Mouse (Mus musculus) MEL (cell line): ENCODE results near the gene Mfap3. TPM values are rescaled to one million over a fixed set of nuclear protein-coding genes. Genes with fewer than 3 reads are reported as not detected.

Experiments used
- DNase-seq: peaks from one replicate; pipeline ENCODE4 v3.0.0; 2011; ENCODE audit warnings: low read depth, low spot score
- H3K27ac ChIP-seq: 2 replicates; pipeline ENCODE4 v1.5.1; 2012; ENCODE audit warnings: low read depth, mild to moderate bottlenecking, control low read depth, low read length, moderate library complexity; ENCODE audit not compliant: control insufficient read depth
- H3K27me3 ChIP-seq, 2 experiments: fragments of 150-350 bp in 1 of 2; sonication (generic) in 1 of 2; 2 replicates each; pipeline ENCODE4 v1.6.1; 2012; ENCODE audit warnings: low read length in 2 of 2, mild to moderate bottlenecking in 2 of 2, improper control_type of control experiment in 1 of 2, moderate library complexity in 1 of 2; ENCODE audit not compliant: insufficient read depth in 2 of 2, control insufficient read depth in 1 of 2
- H3K36me3 ChIP-seq, 2 experiments: 2 replicates each; pipeline ENCODE4 v1.6.1; 2012 to 2014; ENCODE audit warnings: low read length in 2 of 2, improper control_type of control experiment in 1 of 2, inconsistent platforms in 1 of 2, mild to moderate bottlenecking in 1 of 2; ENCODE audit not compliant: insufficient read depth in 2 of 2, control insufficient read depth in 1 of 2
- H3K4me1 ChIP-seq, 2 experiments: fragments of 150-350 bp in 1 of 2; sonication (generic) in 1 of 2; 2 replicates each; pipeline ENCODE4 v1.6.1; 2012; ENCODE audit warnings: low read length in 2 of 2, improper control_type of control experiment in 1 of 2, mild to moderate bottlenecking in 1 of 2; ENCODE audit not compliant: insufficient read depth in 2 of 2, control insufficient read depth in 1 of 2
- H3K4me3 ChIP-seq, 2 experiments: fragments of 150-350 bp in 1 of 2; sonication (generic) in 1 of 2; 2 replicates each; pipeline ENCODE4 v1.5.1; 2012; ENCODE audit warnings: low read depth in 2 of 2, low read length in 2 of 2, mild to moderate bottlenecking in 2 of 2, moderate library complexity in 2 of 2, control low read depth in 1 of 2, improper control_type of control experiment in 1 of 2; ENCODE audit not compliant: control insufficient read depth in 1 of 2, insufficient read depth in 1 of 2
- H3K79me2 ChIP-seq: 2 replicates; pipeline ENCODE4 v1.6.1; 2012; ENCODE audit warnings: mild to moderate bottlenecking, low read length, moderate library complexity; ENCODE audit not compliant: control insufficient read depth, poor library complexity, insufficient read depth
- H3K9ac ChIP-seq: 2 replicates; pipeline ENCODE4 v1.6.1; 2012; ENCODE audit warnings: low read depth, mild to moderate bottlenecking, control low read depth, low read length, moderate library complexity; ENCODE audit not compliant: control insufficient read depth, poor library complexity, severe bottlenecking
- H3K9me3 ChIP-seq: fragments of 150-350 bp; sonication (generic); replicated peaks from 2 replicates; pipeline ENCODE4 v1.6.1; 2012; ENCODE audit warnings: mild to moderate bottlenecking, low read length, improper control_type of control experiment, moderate library complexity; ENCODE audit not compliant: insufficient read depth
- BHLHE40 ChIP-seq: IDR thresholded peaks from 2 replicates; pipeline ENCODE4 v1.6.1; 2012; ENCODE audit warnings: low read depth, mild to moderate bottlenecking, inconsistent platforms, low read length, improper control_type of control experiment, borderline replicate concordance
- CTCF ChIP-seq, 3 experiments: IDR thresholded peaks in 2 of 3; conservative IDR thresholded peaks in 1 of 3; 2 replicates each; pipeline ENCODE4 v1.5.1; 2011 to 2012; ENCODE audit warnings: low read length in 3 of 3, low read depth in 2 of 3, mild to moderate bottlenecking in 2 of 3, improper control_type of control experiment in 1 of 3, inconsistent platforms in 1 of 3, mixed read lengths in 1 of 3, moderate library complexity in 1 of 3; ENCODE audit not compliant: control insufficient read depth in 1 of 3, insufficient read depth in 1 of 3, poor library complexity in 1 of 3, severe bottlenecking in 1 of 3
- ELF1 ChIP-seq: IDR thresholded peaks from 2 replicates; pipeline ENCODE4 v1.6.1; 2014; ENCODE audit warnings: low read depth, mild to moderate bottlenecking, inconsistent platforms, low read length, improper control_type of control experiment, moderate library complexity
- EP300 ChIP-seq, 2 experiments: IDR thresholded peaks; 2 replicates each; pipeline ENCODE4 v1.6.1; 2011; ENCODE audit warnings: improper control_type of control experiment in 2 of 2, low read length in 2 of 2, low read depth in 1 of 2, mild to moderate bottlenecking in 1 of 2
- ETS1 ChIP-seq: IDR thresholded peaks from 2 replicates; pipeline ENCODE4 v1.6.1; 2012; ENCODE audit warnings: low read depth, mild to moderate bottlenecking, inconsistent platforms, low read length, improper control_type of control experiment, moderate library complexity
- GABPA ChIP-seq: IDR thresholded peaks from 2 replicates; pipeline ENCODE4 v1.6.1; 2012; ENCODE audit warnings: low read depth, mild to moderate bottlenecking, inconsistent platforms, low read length, improper control_type of control experiment, moderate library complexity
- GATA1 ChIP-seq: IDR thresholded peaks from 2 replicates; pipeline ENCODE4 v1.6.1; 2011; ENCODE audit warnings: low read depth, low read length, improper control_type of control experiment
- JUND ChIP-seq: IDR thresholded peaks from 2 replicates; pipeline ENCODE4 v1.6.1; 2011; ENCODE audit warnings: low read depth, mild to moderate bottlenecking, improper control_type of control experiment, low read length
- MAFK ChIP-seq: IDR thresholded peaks from 2 replicates; pipeline ENCODE4 v1.6.1; 2011; ENCODE audit warnings: low read depth, mild to moderate bottlenecking, low read length, improper control_type of control experiment, borderline replicate concordance
- MXI1 ChIP-seq: IDR thresholded peaks from 2 replicates; pipeline ENCODE4 v1.6.1; 2011; ENCODE audit warnings: mild to moderate bottlenecking, low read depth, low read length, improper control_type of control experiment
- MYC ChIP-seq: IDR thresholded peaks from 2 replicates; pipeline ENCODE4 v1.6.1; 2011; ENCODE audit warnings: low read depth, mild to moderate bottlenecking, low read length, improper control_type of control experiment, moderate library complexity
- NELFE ChIP-seq: IDR thresholded peaks from 2 replicates; pipeline ENCODE4 v1.6.1; 2011; ENCODE audit warnings: low read depth, low read length, improper control_type of control experiment
- NRF1 ChIP-seq: IDR thresholded peaks from 2 replicates; pipeline ENCODE4 v1.6.1; 2014; ENCODE audit warnings: low read depth, mild to moderate bottlenecking, inconsistent platforms, low read length, improper control_type of control experiment, moderate library complexity; ENCODE audit not compliant: poor library complexity, insufficient read depth, severe bottlenecking
- RAD21 ChIP-seq: IDR thresholded peaks from 2 replicates; pipeline ENCODE4 v1.6.1; 2011; ENCODE audit warnings: mild to moderate bottlenecking, low read depth, low read length, improper control_type of control experiment
- SIN3A ChIP-seq: IDR thresholded peaks from 2 replicates; pipeline ENCODE4 v1.6.1; 2012; ENCODE audit warnings: low read length, improper control_type of control experiment, inconsistent platforms
- SMC3 ChIP-seq: IDR thresholded peaks from 2 replicates; pipeline ENCODE4 v1.6.1; 2011; ENCODE audit warnings: low read depth, low read length, improper control_type of control experiment
- TBP ChIP-seq: IDR thresholded peaks from 2 replicates; pipeline ENCODE4 v1.8.0; 2011; ENCODE audit warnings: low read depth, low read length, improper control_type of control experiment
- TCF12 ChIP-seq: IDR thresholded peaks from 2 replicates; pipeline ENCODE4 v1.6.1; 2014; ENCODE audit warnings: low read depth, mild to moderate bottlenecking, inconsistent platforms, low read length, improper control_type of control experiment, moderate library complexity
- USF2 ChIP-seq, 2 experiments: IDR thresholded peaks; 2 replicates each; pipeline ENCODE4 v1.6.1; 2011 to 2012; ENCODE audit warnings: improper control_type of control experiment in 2 of 2, low read length in 2 of 2, borderline replicate concordance in 1 of 2, inconsistent platforms in 1 of 2, low read depth in 1 of 2, mild to moderate bottlenecking in 1 of 2; ENCODE audit not compliant: insufficient read depth in 1 of 2
- ZKSCAN1 ChIP-seq: IDR thresholded peaks from 2 replicates; pipeline ENCODE4 v1.6.1; 2012; ENCODE audit warnings: low read depth, mild to moderate bottlenecking, inconsistent platforms, low read length, improper control_type of control experiment, moderate library complexity
- ZMIZ1 ChIP-seq: IDR thresholded peaks from 2 replicates; pipeline ENCODE4 v1.6.1; 2012; ENCODE audit warnings: low read depth, mild to moderate bottlenecking, inconsistent platforms, low read length, improper control_type of control experiment, moderate library complexity
- polyA plus RNA-seq, 2 experiments: library from polyadenylated mRNA; stranded (reverse) in 1 of 2; unstranded in 1 of 2; fragments of >175 nt in 1 of 2; fragments of >200 nt in 1 of 2; gene quantifications; 2 replicates each; pipeline versions ENCODE4 v1.2.1 to v1.2.4; 2012; ENCODE audit warnings: low replicate concordance in 2 of 2, low read depth in 1 of 2; ENCODE audit not compliant: insufficient read length in 2 of 2, insufficient read depth in 1 of 2, missing spikeins in 1 of 2
- total RNA-seq: library from RNA; depleted of rRNA; stranded (reverse); fragments of 300-350 nt; gene quantifications from 2 replicates; pipeline ENCODE4 v1.2.3, GENCODE M21; 2012

Gene Mfap3
- total and polyA plus RNA-seq, 3 experiments, result 21.2 to 22.7 TPM; not detected in 1

GRCm38 (mm10) chr11:57522046-57522445 lies 3.6 kb downstream of the Mfap3 start:
- no peak for DNase-seq
- no peak overlapping the region for H3K27ac ChIP-seq
- TF ChIP-seq EP300 (IDR thresholded peaks at IDR 0.05; ENCODE audit: low read depth in 1 of 2, low read length in 2 of 2) (no peak), CTCF (IDR thresholded peaks at IDR 0.05 in 2 of 3, conservative IDR thresholded peaks at IDR 0.05 in 1 of 3; ENCODE audit: control insufficient read depth in 1 of 3, insufficient read depth in 1 of 3, low read depth in 2 of 3, low read length in 3 of 3, poor library complexity in 1 of 3, severe bottlenecking in 1 of 3) (no peak), NRF1 (no peak), NELFE (no peak), ETS1 (no peak), GABPA (no peak), TCF12 (no peak), MXI1 (no peak), JUND (no peak), BHLHE40 (no peak), ELF1 (no peak), RAD21 (no peak), ZKSCAN1 (no peak), TBP (no peak), MAFK (no peak), SIN3A (no peak), MYC (no peak), GATA1 (no peak), USF2 (IDR thresholded peaks at IDR 0.05; ENCODE audit: borderline replicate concordance in 1 of 2, insufficient read depth in 1 of 2, low read depth in 1 of 2, low read length in 2 of 2) (no peak)
- TF ChIP-seq, all 39 proteins: peak for 0
- no peaks in the 10 kb centered on the region for H3K27me3 ChIP-seq
- H3K9ac ChIP-seq, result no peak overlapping the region
- no peak overlapping the region for H3K4me3 ChIP-seq
- peaks cover 9 to 11% of the 10 kb centered on the region in 2 experiments for H3K4me1 ChIP-seq
- peaks cover 2 to 22% of the 10 kb centered on the region in 2 experiments for H3K36me3 ChIP-seq
- no peaks in the 10 kb centered on the region for H3K9me3 ChIP-seq
- peaks cover 35% of the 10 kb centered on the region for H3K79me2 ChIP-seq

GRCm38 (mm10) chr11:57523418-57523817 lies 5.0 kb downstream of the Mfap3 start:
- no peaks in the 10 kb centered on the region for H3K27me3 ChIP-seq
- no peak for DNase-seq
- 0 out of 2 replicates have a peak, but pooled peaks have one; percentile 39 for TF ChIP-seq GATA1
- peak in 1 of 2 experiments; percentile 20; a peak in 1 of 4 replicates for TF ChIP-seq EP300 (IDR thresholded peaks at IDR 0.05; ENCODE audit: low read depth in 1 of 2, low read length in 2 of 2)
- peak; percentile 64 for TF ChIP-seq TCF12
- TF ChIP-seq SMC3, result no peak
- TF ChIP-seq ZMIZ1, result no peak
- TF ChIP-seq ETS1, result peak; percentile 88
- TF ChIP-seq USF2 (IDR thresholded peaks at IDR 0.05; ENCODE audit: borderline replicate concordance in 1 of 2, insufficient read depth in 1 of 2, low read depth in 1 of 2, low read length in 2 of 2), result no peak
- no peaks in the 10 kb centered on the region for H3K9me3 ChIP-seq
- H3K9ac ChIP-seq, result no peak overlapping the region
- peaks cover 6% of the 10 kb centered on the region in 2 experiments; a peak in 3 of 4 replicates for H3K4me1 ChIP-seq
- peaks cover 2 to 16% of the 10 kb centered on the region in 2 experiments for H3K36me3 ChIP-seq
- peaks cover 26% of the 10 kb centered on the region for H3K79me2 ChIP-seq
- no peak overlapping the region for H3K4me3 ChIP-seq
- no peak overlapping the region for H3K27ac ChIP-seq
